Mouse (Mus musculus) kidney, postnatal 36 days (tissue): ENCODE measurements around the gene Icos.

Source experiments
- DNase-seq, 2 experiments: peaks; one replicate each; pipeline ENCODE4 v3.0.0; 2021 to 2022; ENCODE audit warnings: mixed read lengths in 2 of 2

The Icos gene

DNA sequence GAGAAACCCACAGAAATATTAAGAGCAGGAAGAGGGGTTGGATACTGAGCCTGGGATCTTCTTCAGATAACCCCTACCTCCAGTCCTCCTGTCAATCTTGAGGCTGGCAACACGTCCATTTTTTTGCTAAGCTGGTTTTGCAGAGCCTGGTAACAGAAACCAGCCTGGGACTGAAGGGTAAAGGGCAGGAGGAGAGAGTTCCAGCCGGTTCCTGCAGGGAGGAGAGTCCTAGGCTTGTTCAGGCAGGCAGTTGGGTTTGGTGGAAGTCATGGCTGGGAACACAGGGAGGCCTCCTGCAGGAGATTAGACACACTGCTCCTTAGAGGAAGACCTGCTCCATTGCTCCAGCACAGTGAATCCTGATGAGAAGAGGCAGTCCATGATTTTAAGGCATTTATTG lies 10.2 kb upstream of the Icos start:
- no peak for DNase-seq

GRCm38 (mm10) chr1:60970846-60971245 lies 6.9 kb upstream of the Icos start:
- DNase-seq: no peak

GRCm38 (mm10) chr1:60974221-60974620 lies 3.5 kb upstream of the Icos start:
- no peak for DNase-seq

GRCm38 (mm10) chr1:60975646-60976294 lies 2.0 kb upstream of the Icos start:
- DNase-seq: no peak

DNA sequence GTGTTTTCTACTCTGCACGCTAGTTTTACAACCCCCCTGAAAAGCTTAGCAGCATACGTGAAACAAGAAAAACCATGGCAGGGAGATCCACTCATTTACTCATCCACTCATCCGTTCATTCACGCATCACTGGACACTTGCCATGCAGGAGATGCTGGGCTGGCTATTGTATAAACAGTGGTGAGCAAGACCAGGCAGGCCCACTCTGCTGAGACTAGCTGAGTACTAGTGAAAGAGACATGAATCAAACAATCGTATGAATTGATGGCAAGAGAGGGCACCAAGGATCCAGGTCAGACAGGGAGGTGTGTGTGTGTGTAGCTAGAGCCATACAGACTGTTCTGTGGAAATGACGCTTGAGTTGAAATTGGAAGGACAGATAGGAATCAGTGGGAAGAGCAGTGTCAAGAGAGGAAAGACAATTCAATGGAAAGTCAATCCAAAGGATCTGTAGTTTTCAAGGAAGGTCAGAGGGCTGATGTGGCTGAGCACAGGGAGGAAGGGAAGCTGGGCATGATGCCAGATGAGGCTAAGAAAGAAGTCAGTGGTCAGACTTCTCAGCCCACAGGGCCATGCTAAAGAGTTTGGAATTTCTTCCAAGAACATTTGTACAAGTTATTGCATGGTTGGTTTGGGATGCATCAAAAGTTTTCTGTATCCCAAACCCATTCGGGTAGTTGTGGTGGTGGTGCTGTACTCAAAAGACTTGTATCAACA lies 1.6 kb downstream of the Icos start:
- peak in 1 of 2 experiments; percentile 55 for DNase-seq

DNA sequence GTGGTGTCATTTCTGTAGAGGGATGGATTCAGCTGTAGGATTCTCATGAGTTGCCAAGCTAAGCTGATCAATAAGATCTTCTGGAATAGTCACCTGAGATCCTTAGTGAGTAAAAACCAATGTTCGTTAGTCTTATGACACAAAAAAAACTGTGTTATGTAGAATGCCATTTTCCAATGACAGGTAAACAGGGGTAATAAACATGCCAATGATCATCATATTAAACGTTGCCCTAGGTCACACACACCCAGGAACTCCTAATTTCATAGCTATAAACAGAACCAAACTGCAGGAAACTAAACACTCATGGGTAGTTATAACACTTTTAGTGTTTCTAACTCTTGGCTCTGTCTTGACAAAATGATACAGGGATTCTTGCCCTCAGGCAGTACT lies 2.1 kb downstream of the Icos start:
- no peak for DNase-seq

GRCm38 (mm10) chr1:60985075-60985474 lies 7.3 kb downstream of the Icos start:
- DNase-seq: no peak

- DNase-seq: no peak
Measured at GRCm38 (mm10) chr1:60986141-60986540, 8.4 kb downstream of the Icos start.

GRCm38 (mm10) chr1:60989086-60989485 lies 11.4 kb downstream of the Icos start:
- no peak for DNase-seq

- no peak for DNase-seq
Measured at GRCm38 (mm10) chr1:60990305-60990704, 12.6 kb downstream of the Icos start.

- DNase-seq: no peak
Measured at GRCm38 (mm10) chr1:60998008-60998557, 20.4 kb downstream of the Icos start.

GRCm38 (mm10) chr1:60998689-60999088 lies 21.0 kb downstream of the Icos start:
- DNase-seq: no peak

DNA sequence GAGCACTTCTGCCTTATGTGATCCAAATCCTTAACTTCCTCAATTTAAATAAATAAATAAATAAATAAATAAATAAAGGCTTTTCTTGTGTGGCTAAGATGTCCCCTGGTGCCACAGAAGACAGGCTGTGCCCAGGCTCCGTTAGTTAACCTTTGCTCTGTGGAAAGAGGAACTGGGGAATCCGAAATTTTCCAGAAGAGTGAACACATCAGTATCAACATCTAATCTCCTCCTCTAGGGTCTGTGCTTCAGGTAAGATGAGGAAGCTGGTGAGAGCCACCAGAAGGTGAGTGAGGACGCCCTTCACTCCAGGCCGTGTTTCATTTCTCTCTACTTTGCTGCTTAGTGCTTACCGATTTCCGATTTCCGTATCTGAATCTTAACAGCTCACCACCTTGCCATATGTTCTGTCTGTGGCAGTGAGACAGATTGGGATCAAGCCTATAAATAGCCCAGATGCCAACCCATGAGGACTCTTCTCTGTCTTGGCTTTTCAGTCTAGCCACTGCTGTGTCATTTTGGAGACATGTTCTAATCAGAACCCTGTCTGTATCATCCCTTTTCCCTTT lies 24.1 kb downstream of the Icos start:
- no peak for DNase-seq

- DNase-seq: no peak
Measured at GRCm38 (mm10) chr1:61006229-61006628, 28.5 kb downstream of the Icos start.

GRCm38 (mm10) chr1:61007516-61007915 lies 29.8 kb downstream of the Icos start:
- no peak for DNase-seq

GRCm38 (mm10) chr1:61016578-61017118 lies 38.9 kb downstream of the Icos start:
- DNase-seq: no peak

GRCm38 (mm10) chr1:61026712-61027111 lies 49.0 kb downstream of the Icos start:
- no peak for DNase-seq

DNA sequence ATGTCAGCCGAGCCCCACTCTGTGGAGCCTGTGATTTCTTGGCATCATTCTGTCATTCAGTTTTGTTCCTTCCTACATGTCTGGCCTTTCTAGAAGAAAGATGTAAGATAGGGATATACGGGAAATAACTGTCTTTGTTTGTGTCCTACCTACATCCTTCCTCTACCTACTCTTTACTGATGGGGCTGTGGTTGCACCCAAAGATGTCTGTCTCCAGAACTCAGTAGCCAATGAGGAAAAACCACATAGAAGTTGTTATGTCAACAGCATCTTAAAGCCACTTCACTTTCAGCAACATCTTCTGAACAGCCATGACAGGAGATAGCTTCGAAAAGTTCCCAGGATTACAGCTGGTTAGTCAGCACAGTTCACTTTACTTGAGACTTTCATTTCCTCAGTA lies 49.8 kb downstream of the Icos start:
- no peak for DNase-seq

DNA sequence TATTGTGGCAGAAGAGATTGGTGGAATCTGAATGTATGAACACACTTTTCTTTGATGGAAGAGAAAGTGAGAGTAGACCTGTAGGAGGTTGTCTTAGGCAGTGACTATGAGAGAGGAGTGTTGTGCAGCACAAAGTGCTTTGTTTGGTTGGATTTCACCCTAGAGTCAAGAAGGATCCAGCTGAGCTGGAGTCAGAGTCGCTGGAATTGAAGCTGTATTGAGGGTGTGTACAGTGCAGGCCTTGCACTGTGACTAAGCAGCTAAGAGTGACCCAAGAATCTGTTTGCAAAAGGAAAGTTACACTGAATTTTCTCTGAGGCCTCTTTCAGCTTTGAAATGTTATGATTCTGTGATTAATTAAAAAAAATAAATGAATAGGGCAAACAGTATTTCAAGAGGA lies 52.2 kb downstream of the Icos start:
- no peak for DNase-seq

DNA sequence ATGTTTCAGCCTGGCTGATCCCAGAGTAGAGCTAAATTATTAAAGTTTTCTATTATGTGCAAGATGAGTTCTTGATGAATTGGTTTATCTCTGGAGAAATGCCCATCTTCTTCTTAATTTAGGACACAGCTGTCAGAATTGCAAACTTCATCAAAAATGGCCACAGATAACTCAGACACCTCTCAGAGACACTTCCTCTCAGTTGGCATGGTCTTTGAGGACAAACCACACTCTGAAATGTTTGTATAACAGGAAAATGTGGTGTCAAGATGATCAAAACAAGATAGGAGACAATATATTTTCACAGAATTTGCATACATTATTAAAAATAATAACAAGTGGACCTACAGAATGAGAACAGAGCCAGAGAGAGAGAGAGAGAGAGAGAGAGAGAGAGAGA lies 52.8 kb downstream of the Icos start:
- DNase-seq: no peak

DNA sequence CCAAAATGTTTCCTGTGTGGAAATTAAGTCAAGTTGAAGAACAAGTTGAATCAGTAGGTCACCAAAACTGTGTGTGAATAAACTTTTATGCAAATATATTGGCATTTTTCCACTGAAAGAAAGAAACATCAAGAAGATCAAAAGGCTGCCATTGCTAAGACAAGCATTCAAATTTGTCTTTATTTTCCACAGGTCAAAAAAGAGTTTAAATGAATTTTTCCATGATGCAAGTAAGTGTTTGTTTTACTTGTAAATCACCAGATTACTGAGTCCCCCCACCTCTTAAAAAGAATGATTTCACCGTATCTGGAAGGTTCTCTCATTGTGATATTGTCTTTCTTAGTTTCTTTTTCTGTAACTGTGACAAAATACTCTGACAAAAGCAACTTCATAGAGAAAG lies 57.5 kb downstream of the Icos start:
- DNase-seq: no peak

- no peak for DNase-seq
Measured at GRCm38 (mm10) chr1:61038223-61038622, 60.5 kb downstream of the Icos start.

- no peak for DNase-seq
Measured at GRCm38 (mm10) chr1:61039310-61039709, 61.6 kb downstream of the Icos start.

- DNase-seq: no peak
Measured at GRCm38 (mm10) chr1:61040401-61040800, 62.7 kb downstream of the Icos start.
